Mouse (Mus musculus) testis, postnatal 10 days (tissue): ENCODE measurements around the gene Pitpnc1.
A peak's percentile ranks its signal among the peaks of the same experiment; 100 is the strongest.

Source experiments
- DNase-seq: peaks from one replicate; pipeline ENCODE4 v3.0.0; 2021; ENCODE audit warnings: low spot score

The Pitpnc1 gene

GRCm38 (mm10) chr11:107226431-107226830 is 244.1 kb downstream of the Pitpnc1 start:
- DNase-seq = no peak

GRCm38 (mm10) chr11:107226013-107226412 is 244.5 kb downstream of the Pitpnc1 start:
- DNase-seq = no peak

GRCm38 (mm10) chr11:107225301-107225700 is 245.2 kb downstream of the Pitpnc1 start:
- DNase-seq = no peak

- no peak for DNase-seq
Observed at GRCm38 (mm10) chr11:107223667-107224214, 246.8 kb downstream of the Pitpnc1 start.

- DNase-seq = peak; percentile 49
Observed at GRCm38 (mm10) chr11:107223169-107223561, 247.3 kb downstream of the Pitpnc1 start.

DNA sequence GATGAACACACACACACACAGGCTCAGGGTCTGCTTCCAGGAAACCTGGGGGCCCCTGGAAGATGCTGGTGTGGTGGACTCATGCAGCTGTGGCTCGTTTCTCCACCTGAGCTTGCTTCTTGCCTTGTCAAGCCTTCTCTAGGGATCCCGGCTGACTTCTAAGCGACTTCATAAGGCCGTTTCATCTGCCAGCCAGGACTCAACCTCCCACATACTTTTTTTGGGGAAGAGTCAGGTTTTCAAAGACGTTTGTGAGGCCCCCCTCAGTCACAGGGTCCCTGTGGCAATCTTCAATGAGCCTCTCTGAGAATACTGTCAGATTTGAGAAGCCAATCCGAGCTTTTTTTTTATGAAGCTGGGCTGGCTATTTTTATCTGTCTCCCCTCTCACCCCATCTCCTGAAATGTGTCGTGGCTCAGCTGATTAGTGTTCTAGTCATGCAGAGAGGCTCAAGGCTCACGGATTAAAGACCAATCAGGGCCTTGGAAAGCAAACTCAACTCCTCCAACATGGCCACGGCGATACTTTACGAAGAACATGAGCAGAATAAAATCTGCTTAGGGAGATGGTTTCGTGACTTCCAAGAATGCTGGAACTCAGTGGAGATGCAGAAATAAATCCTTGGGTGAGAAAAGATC is 247.8 kb downstream of the Pitpnc1 start:
- DNase-seq = no peak

DNA sequence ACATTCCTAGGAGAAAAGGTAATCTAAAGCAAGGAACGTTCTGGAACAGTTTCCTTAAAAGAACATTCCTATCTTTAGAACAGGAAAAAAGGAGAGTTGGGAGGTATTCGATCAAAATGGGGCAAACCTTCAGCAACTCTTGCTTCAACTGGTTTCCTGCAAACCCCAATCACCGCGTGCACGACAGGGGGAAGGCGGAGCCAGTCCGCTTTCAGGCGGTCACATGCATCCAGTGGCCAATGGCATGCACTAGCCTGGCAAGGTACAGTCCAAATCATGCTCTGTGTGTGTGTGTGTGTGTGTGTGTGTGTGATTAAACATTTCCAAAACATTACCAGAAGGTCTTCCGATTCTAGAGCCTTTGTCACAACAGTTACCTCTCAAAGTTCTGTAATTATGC is 255.4 kb downstream of the Pitpnc1 start:
- no peak for DNase-seq

GRCm38 (mm10) chr11:107213745-107214144 is 256.8 kb downstream of the Pitpnc1 start:
- DNase-seq = no peak

DNA sequence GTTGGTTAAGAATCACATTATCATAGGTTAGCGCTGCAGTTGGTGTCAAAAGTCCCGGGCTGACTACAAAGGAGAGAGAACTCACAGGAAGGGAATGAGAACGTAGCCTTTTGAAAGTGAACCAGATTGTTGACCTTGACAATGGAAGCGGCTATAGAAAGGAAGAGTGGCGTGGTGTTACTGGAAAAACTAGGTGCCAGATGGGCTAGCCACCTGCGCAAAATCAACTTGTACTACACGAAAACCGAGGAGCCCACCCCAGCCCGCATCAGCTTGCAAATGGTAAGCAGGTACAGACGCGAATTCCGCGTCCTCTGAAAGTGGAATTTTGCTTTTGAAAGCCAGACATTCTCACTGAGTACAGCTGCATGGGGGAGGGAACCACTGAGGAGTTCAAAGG is 260.7 kb downstream of the Pitpnc1 start:
- DNase-seq = no peak

GRCm38 (mm10) chr11:107201773-107202172 is 268.7 kb downstream of the Pitpnc1 start:
- no peak for DNase-seq

DNA sequence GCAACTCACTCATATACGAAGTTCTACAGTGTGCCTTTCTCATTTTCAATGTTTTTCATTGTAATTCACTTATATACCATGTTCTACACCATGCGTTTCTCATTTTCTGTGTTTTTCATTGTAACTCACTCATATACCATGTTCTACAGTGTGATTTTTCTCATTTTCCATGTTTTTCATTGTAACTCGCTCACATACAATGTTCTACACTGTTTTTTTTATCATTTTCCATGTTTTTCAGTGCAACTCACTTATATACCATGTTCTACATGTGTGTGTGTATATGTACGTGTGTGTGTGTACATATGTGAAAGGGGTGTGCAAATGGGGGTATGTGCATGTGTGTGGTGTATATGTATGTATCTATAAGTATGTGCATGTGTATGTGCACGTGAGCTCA is 271.2 kb downstream of the Pitpnc1 start:
- DNase-seq = no peak

DNA sequence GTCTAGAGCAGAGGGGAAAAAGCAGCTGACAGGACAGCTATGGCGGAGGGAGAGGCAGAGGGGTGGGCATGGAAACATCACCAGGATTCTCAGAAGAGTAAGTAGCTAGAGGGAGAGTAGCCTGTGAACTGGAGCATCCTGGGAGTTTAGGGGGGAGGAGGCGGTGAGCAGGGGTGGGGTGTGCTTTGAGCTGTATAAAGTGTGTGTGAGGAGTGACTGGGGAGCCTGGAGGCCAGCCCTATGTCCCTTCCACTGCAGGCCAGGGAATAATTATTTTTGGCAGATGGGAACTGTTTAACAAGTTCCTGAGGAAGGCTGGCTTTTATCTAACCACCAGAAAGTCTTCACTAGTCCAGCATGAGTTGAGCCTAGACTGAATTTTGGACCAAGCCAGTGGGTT is 275.2 kb downstream of the Pitpnc1 start:
- no peak for DNase-seq

- no peak for DNase-seq
Observed at GRCm38 (mm10) chr11:107190376-107190775, 280.1 kb downstream of the Pitpnc1 start.

DNA sequence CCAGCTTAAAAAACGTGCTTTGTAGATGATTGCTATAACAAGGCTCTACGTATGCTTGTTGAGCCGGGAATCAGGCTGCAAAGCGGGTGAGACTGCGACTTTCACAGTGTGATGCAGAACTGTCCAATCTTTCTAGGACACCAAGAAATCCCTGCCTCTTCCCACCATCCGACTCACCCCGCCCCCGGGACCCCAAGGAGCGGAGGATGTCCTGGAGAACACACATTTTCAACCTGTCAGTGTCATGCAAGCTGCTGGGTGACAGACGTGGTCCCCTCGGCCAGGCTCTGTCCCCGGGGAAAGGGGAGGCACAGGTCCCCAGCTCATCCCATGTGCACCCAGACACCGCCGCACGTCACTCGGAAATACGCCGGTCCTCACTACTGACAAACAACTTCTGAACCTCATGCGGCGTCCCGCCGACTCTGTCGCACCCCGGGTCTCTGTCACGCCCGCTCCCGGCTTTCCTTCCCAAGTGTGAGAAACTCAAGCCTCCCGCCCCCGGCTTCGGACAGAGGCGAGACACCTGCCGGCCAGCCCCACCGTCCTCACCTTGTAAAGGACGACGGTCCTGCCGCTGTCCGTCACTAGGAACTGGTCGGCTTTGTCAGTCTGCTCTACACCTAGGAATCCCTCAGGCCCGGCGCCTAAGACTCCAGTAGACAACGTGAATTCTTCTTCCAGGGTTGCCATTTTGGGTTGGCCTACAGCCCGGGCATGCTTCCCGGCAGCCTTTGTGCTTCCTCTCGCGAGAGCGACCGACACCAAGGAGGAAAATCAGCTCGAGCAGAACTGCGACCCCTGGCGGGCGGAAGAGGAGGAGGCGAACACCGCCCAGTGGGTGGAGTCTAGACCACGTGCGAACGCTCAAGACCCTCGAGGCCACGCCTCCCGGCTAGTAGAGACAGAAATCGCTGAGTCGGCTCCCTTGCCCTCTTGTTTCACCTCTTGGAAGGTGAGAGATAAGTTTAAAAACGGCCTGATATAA is 281.6 kb downstream of the Pitpnc1 start, which contains the start of gene Nol11:
Gene Nol11, minus strand, starts transcription at position 817 of the 988 bp plus-strand sequence.
- peak; percentile 99 for DNase-seq

DNA sequence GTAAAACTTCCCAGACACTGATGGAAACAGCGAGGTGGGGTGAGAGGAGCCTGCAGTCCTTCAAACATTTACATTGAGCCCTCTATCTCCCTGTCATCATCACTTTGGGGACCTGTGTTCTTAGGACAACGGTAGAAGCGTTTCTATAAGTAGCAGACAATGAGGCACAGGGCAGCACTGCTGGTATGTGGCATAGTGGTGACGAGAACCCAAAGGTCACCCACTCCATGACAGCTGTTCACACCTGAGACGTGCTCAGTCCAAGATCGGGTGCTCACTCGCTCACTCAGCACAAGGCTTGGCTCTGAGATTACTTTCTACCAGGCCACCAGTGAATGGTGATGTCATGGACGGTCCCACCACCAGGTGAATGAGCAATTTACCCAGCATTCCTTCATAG is 286.7 kb downstream of the Pitpnc1 start:
- no peak for DNase-seq

- DNase-seq = no peak
Observed at GRCm38 (mm10) chr11:107161215-107161614, 309.3 kb downstream of the Pitpnc1 start.

- no peak for DNase-seq
Observed at GRCm38 (mm10) chr11:107159034-107159433, 311.5 kb downstream of the Pitpnc1 start.
